Mouse (Mus musculus) c-Kit-positive CD71-negative TER-119-negative erythroid progenitor cells, embryonic 14.5 days (primary cell): ENCODE results near the gene Nol12.

Source experiments
- DNase-seq: peaks from one replicate; pipeline ENCODE4 v3.0.0-alpha.2; 2013; ENCODE audit warnings: low read depth

The Nol12 gene

GRCm38 (mm10) chr15:78990970-78991525 is 56.3 kb downstream of the Nol12 start:
- DNase-seq = no peak

- DNase-seq = no peak
These were observed 57.5 kb downstream of the Nol12 start for GRCm38 (mm10) chr15:78992235-78992634.

- DNase-seq = no peak
These were observed 58.2 kb downstream of the Nol12 start for GRCm38 (mm10) chr15:78992925-78993324.
